Mouse (Mus musculus) left cerebral cortex, postnatal 25 days (tissue): ENCODE results near the gene Chchd10. TPM values are rescaled to one million over a fixed set of nuclear protein-coding genes. Genes with fewer than 3 reads are reported as not detected.

Experiments
- DNase-seq, 2 experiments: peaks; one replicate each; pipeline ENCODE4 v3.0.0; 2022; ENCODE audit warnings: low spot score in 2 of 2, mixed read lengths in 1 of 2
- intact Hi-C: fragments of 180-260 bp; cut with DNase I; formaldehyde crosslinking; loops from one replicate; pipeline ENCODE4 v1.15.1; 2025
- total RNA-seq, 2 experiments: library from RNA; stranded (reverse); gene quantifications; 2 replicates each; pipeline ENCODE4 v1.2.3; 2021

Chchd10 gene
- total RNA-seq, 2 experiments from 2014 or later: 372 to 390 TPM

DNA sequence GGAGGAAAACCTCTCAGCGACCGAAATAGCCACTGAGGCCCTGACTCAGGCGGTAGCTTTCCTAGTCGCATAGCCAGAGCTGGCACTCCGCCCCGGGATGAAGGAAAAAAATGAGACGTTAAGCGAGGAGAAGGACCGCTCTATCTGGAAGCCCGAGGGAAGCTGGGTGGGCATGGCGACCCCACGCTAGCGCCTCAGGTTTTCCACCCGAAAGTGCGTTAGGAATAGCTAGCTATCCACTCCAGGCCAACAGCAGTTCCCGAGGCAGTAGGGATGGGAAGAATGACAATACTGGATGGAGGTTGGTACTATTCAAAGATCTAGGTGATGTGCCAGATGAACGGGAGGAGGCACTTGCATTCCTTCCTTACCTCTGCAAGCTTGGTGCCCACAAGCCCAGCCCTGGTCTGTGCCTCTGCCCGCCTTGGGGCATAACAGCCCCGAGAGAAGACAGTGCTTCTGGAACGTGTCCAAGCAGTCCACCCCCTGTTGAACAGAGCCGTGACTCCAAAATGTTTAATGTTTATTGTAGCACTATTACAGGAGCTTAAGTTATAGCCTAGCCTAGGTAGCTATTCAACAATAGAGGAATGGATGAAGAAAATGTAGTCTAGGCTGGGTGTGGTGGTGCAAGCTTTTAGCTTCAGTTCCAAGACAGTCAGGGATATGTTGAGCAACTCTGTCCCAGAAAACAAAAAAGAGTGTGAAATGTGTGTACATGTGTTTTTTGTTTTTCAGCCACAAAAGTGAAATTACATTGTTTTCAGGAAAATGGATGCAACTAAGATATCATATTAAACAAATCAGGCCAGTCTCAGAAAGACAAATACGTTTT, 11.0 kb upstream of the Chchd10 start:
- intact Hi-C loops: loop anchor here (2.0 kb wide), 1 partner anchor 23 kb away; no protein-coding TSS in a partner anchor

DNA sequence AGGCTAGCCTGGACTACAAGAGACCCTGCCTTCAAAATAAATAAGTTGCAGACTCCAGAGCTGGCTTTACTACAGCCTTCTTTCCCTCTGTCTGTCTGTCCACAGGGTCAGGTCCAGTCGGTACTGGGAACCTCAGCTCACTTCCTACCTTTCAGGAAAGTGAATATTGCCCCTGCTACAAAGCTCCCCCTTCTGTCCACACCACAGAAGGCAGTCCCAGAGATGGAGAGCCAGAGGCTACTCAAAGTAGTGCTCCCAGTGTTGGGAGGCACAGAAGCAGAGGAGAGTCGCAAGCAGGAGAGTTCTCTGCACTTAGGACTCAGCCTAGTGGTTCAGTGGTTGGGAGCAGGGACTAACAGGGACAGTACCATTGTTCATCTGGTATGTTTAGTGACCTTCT, 8.6 kb upstream of the Chchd10 start:
- DNase-seq: no peak
- intact Hi-C loops: no loop called here

More for the DNA sequence above, 11.0 kb upstream of the Chchd10 start:
- no peak for DNase-seq

DNA sequence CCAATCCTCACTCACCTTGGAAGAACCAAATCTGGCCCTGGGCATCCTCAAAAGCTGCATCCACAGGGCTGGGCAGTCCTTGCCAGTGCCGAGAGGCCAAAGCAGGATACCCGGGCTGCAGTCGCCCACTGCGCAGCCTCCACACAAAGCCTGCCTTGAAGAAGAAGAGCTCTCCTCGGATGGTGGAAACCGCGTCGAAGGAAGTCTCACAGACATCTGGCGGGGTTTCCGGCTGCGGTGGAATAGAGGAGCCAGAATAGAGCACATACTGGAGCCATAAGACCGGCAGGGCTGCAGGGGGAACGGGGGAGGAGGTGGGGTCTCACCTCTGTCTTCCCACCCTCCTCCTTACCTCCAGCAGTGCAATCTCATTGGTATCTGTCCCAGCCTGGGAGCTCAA, 6.5 kb upstream of the Chchd10 start:
- intact Hi-C loops: no loop called here
- DNase-seq: no peak

DNA sequence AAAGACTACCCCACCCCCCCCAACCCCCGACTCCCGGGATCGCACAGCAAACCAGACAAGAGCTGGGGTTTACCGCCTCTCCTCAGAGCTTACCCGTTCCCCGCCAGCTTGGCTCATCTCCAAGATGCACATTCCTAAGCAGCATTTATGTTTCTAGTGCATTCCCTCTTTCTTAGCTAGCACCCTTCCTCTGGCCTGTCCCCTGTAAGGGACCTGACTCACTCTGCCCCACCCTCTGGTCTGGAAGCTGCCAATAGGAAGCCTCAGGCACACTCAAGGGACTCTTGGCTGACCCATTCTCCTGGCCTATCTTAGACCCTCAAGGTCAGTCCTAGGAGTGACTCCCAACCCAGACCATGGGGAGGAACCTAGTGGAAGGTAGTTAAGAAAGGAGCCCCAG, 2.6 kb upstream of the Chchd10 start:
- no peak for DNase-seq
- intact Hi-C loops: no loop called here

DNA sequence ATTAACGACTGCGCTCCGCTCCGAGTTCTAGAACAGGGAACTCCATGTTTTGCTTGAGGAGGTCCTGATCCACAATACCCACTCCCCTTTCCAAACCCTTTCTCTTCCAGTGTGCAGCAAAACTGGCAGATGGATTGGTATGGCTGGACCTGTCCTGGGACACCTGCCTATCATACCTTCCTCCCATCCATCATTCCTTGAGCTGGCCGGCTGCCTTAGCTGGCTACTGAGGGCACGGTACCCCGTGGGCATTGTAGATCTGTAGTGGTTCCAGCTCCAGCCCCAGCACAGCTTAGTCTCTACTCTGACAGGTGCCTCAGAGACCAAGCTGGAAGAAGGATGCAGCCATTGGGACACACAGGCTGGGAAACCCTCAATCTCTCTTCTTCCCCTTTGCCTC, 1.6 kb upstream of the Chchd10 start:
- DNase-seq: no peak

GRCm38 (mm10) chr10:75932081-75932678, 750 bp upstream of the Chchd10 start:
- peak in 1 of 2 experiments; percentile 23 for DNase-seq
- intact Hi-C loops: no loop called here

More for the DNA sequence above, 1.6 kb upstream of the Chchd10 start:
- intact Hi-C loops: no loop called here

- DNase-seq: no peak
- intact Hi-C loops: no loop called here
Measured at GRCm38 (mm10) chr10:75934991-75935390, 2.1 kb downstream of the Chchd10 start.

- peak; percentile 79 to 84 for DNase-seq
- intact Hi-C loops: no loop called here
Measured at GRCm38 (mm10) chr10:75935680-75936541, 3.0 kb downstream of the Chchd10 start, which contains the start of gene Mmp11. Gene Mmp11 (minus strand): TSS chr10:75936496.

- intact Hi-C loops: no loop called here
- DNase-seq: no peak
Measured at GRCm38 (mm10) chr10:75936909-75937667, 4.2 kb downstream of the Chchd10 start.

DNA sequence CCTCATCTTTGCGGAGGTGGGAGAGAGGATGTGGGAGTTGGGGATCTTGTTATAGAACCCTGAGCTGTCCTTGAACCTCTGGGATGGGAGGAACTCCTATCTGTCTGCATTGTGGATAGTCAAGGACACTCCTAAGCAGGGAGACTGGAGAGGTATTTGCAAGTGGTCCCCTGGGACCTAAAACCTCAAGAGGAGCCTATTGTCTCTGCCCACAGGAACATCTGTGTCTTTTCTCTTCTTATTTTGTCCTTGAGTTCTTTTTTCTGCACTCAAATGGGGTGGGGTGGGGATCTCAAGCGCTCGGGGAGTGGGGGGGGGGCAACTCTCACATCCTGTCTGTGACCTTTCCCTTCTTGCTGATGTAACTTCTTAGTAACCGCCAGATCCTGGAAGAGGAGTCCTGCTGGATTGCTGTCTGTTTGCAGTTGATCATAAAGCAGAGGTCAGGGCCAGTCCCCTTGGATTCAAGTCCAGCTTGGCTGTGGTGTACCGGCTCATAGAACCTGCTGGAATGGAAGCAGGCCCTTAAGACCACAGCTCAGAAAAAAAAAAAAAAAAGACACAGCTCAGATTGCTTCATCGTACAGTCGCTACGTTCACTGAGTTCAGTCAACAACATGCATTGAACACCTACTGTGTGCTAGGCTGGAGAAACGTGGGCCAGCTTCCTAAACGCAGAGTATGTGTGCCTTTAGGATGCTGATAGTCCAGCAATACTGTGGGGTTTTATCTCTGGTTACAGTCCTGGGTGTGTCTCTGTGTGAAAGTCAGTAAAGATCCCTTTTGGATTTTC, 5.1 kb downstream of the Chchd10 start:
- peak in 1 of 2 experiments; percentile 33 for DNase-seq
- intact Hi-C loops: no loop called here

DNA sequence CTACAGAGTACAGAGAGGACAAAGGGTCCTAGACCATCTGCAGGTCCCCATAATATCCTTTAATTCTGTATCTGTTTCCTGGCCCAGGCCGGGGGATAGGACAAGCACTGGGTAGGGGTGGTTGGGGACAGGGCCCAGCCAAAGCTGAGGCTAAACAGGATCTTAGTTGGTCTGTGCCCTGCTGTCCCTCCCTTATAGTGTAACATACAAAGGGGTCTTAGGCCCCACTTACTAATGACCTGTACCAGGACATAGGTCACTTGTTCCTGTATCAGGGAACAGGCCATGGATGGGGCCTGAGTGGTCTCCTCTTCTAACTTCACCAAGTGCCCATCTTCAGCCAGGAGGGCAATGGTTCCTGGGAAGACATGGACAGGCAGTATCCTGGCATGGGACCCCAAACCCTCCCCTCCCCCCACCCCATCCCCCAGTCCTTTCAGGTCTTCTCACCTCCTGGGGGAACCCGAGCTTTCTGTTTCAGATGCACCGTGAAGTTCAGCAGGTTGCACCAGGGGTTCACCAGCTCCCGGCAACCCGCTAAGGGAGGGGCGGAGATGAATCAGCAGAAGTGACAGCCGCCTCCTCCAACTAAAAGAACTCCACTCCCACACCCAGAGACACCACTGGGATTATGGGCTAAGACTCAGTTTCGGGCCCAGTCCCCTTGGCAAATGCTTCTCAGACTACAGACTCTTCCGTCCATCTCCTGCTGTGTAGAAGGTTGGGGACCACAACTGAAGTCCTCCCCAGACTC, 6.7 kb downstream of the Chchd10 start:
- DNase-seq: peak in 1 of 2 experiments; percentile 65

GRCm38 (mm10) chr10:75940520-75940919, 7.6 kb downstream of the Chchd10 start, which contains the start of gene Gm867:
Gene Gm867 (minus strand): TSS chr10:75940672.
- intact Hi-C loops: no loop called here
- no peak for DNase-seq

More for the DNA sequence above, 6.7 kb downstream of the Chchd10 start:
- intact Hi-C loops: no loop called here

GRCm38 (mm10) chr10:75941042-75941824, 8.3 kb downstream of the Chchd10 start:
- intact Hi-C loops: no loop called here
- DNase-seq: no peak

GRCm38 (mm10) chr10:75942736-75943477, 10.0 kb downstream of the Chchd10 start, which contains the start of gene Vpreb3:
Gene Vpreb3 (plus strand): TSS chr10:75943057.
- intact Hi-C loops: no loop called here
- no peak for DNase-seq

GRCm38 (mm10) chr10:75944066-75944772, 11.3 kb downstream of the Chchd10 start:
- intact Hi-C loops: no loop called here
- peak in 1 of 2 experiments; percentile 56 for DNase-seq

DNA sequence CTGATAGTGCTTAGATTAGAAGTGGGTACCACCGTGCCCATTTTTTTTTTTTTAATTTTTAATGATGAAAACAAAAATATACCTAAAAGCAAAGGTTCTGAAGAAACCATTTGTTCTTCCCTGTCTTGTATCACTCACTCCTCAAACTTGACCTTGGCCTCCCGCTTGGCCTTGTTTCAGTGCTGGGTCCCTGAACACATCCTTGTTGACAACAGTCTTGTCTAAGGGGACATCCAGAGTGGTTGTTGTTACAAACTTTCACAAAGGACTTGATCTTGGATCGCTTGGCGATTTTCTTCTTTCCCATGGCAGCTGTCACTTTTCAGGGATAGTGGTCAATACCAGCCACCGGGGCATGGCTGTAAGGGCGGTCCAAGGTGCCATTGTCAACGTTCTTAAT, 12.3 kb downstream of the Chchd10 start:
- DNase-seq: no peak
- intact Hi-C loops: no loop called here
